Mouse (Mus musculus): ENCODE data around the gene C87499.

The C87499 gene

DNA sequence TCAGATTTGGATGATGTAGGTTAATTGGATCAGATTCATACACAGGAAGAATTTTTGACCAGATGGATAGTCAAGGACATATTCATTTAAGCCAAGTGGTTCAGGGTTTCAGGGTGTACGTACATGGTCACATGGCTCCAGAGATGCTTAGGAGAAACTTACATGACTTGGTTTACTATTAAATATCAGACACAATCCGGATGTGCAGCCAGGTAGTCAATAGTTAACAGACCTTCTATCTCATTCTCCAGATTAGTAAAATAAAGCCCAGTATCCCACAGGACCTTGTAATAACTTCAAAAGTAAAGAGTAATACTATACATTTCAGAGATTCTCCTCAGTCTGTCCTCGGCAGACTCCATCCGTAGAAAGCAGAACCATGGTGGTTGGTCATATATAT is at the start of gene C87499:
Gene C87499, minus strand, starts transcription at position 101 of the 400 bp plus-strand sequence.
- no peak for DNase-seq (ENCODE audit: extremely low read depth, insufficient read length, low spot score)

DNA sequence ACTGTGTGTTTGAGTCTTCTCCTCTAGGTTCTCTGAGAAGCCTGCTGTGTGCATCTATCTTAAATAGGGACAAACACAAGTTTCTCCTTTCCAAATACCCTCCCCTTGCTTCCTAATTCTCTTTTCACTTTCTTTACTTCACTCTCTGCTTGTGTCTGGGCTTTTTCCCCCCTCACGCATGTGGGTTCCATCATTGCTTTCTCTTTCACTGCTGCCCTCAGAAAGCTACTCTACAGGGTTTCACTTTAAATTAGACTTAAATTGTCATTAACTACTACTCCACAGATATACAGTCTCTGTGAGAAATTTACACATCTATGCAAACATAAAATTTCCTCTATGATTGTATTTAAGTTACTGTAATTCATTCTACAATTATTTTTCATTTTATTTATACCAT is 49.6 kb upstream of the C87499 start, which contains the start of gene Ifna2:
Gene Ifna2, minus strand, starts transcription at position 101 of the 400 bp plus-strand sequence.
- no peak for DNase-seq (ENCODE audit: extremely low read depth, insufficient read length, low spot score)

DNA sequence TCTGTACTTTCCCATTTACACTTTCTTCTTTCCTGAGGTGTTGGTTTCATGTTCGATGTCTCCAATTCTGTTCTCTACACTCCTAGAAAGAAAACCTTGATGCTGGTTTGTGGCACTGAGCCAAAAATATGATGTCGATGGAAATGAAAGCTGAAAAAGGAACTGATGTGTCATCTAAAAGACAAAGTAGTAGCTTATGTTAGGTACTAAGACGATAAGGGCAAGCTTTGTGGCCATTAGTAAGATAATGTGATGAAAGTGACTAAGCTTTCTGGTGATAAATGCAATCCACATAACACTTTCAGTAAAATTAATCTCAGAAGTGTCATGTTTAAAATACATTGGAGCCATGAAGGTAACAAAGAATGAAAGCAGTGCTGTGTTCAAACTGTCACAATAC is 47.1 kb upstream of the C87499 start:
- DNase-seq (ENCODE audit: extremely low read depth, insufficient read length, low spot score) = no peak

DNA sequence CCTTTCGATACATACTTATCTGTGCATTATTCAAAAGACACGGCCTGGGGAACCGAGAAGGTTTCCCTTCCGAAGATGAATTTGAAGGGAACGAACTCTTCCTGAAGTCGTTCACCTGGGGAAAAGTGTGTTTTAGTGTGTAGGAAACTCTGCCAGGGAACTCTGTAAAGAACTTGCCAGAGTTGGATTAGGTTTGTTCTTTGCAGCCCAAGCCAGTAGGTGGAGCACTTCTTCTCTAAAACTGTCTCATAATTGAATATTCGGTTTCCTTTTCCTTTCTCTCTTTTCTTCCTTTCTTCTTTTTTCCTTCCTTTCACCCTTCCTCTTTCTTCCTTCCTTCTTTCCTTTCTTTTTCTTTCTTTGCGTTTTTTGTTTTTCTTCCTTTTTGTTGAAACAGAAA is 46.2 kb upstream of the C87499 start:
- DNase-seq (ENCODE audit: extremely low read depth, insufficient read length, low spot score) = no peak

DNA sequence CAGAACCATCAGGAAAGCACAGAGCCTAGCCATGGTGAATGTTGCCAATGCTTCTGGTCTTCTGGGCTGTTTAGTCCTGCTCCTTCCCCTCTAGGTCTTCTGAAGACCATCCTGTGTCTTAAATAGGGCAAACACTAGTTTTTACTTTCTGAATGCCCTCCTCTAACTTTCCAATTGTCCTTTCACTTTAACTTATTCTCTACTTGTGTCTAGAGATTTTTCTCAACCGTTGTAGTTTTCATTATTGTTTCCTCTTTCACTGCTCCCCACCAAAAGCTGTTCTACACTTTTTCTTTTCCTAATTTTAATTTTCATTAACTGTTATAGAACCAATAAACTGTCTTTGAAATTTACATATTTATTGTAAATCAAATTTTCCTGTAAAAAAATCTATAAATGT is 42.6 kb upstream of the C87499 start, which contains the start of gene Ifna16:
Gene Ifna16, minus strand, starts transcription at position 101 of the 400 bp plus-strand sequence.
- DNase-seq (ENCODE audit: extremely low read depth, insufficient read length, low spot score) = no peak

DNA sequence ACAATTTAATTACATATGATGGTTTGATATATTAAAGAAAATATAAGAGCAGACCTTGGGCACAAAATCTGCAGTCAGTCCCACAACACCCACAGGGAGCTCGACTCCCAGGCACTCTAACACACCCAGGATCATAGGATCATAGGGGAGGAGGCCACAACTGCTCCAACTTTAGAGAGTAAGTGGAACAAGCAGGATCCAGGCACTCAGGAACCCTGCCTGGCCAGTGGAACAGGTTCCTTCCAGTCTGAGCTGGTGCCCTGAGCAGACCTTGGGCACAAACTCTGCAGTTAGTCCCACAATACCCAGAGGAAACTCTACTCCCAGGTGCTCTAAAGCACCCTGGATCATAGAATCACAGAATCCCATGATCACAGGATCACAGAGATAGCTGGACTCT is 21.2 kb upstream of the C87499 start:
- no peak for DNase-seq (ENCODE audit: extremely low read depth, insufficient read length, low spot score)

DNA sequence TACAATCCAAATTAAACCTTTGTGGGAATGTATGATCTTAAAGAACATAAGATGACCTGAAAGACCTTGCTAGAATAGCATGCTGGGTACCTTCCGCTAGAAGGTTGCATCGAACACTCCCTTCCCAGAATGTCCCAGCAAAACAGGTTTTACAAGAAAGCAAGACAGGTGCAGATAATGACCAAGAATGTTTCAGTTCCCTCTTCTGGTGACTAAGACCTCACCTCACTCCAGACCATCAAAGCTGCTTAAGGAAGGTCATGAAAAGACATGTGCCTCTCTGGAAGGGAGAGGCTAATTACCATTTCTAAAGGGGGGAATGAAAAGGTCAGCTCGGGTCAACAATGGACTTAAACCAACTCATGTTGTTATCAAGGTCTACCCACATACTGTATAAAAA is 19.4 kb upstream of the C87499 start:
- no peak for DNase-seq (ENCODE audit: extremely low read depth, insufficient read length, low spot score)

DNA sequence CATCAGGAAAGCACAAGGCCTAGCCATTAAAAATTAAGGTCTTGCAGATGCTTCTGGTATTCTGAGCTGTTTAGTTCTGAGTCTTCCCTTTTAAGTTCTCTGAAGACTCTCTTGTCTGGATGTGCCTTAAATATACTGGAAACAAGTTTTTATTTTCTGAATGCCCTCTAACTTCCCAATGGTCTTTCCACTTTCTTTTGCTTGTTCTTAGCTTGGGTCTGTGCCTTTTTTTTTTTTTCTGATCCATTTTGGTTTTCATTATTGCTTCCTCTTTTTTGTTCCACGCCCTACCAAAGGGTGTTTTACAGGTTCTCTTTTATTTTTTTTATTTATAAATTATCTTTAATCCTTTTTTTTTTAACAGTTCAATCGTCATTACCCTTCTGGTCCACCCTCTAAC is 10.1 kb upstream of the C87499 start, which contains the start of gene Ifna13:
Gene Ifna13, minus strand, starts transcription at position 101 of the 400 bp plus-strand sequence.
- DNase-seq (ENCODE audit: extremely low read depth, insufficient read length, low spot score) = no peak

DNA sequence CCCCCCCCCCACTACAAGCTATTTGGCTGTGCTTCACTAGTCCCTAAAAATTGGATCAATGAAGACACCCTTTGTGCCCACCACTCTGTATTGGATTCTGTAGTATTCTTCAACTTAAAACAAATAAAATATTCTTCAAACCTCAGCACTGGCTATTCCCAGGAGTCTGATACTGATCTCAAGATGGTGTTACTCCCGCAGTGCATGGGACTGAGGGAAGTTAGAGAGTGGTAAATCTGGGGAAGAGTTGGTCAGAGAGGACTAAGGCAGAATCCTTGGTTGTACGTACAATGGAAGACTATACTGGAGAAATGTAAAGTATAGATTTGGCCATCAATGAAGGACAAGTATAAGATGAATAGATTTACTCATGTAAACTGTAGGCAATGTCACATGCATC is 8.3 kb upstream of the C87499 start:
- DNase-seq (ENCODE audit: extremely low read depth, insufficient read length, low spot score) = peak; percentile 37

DNA sequence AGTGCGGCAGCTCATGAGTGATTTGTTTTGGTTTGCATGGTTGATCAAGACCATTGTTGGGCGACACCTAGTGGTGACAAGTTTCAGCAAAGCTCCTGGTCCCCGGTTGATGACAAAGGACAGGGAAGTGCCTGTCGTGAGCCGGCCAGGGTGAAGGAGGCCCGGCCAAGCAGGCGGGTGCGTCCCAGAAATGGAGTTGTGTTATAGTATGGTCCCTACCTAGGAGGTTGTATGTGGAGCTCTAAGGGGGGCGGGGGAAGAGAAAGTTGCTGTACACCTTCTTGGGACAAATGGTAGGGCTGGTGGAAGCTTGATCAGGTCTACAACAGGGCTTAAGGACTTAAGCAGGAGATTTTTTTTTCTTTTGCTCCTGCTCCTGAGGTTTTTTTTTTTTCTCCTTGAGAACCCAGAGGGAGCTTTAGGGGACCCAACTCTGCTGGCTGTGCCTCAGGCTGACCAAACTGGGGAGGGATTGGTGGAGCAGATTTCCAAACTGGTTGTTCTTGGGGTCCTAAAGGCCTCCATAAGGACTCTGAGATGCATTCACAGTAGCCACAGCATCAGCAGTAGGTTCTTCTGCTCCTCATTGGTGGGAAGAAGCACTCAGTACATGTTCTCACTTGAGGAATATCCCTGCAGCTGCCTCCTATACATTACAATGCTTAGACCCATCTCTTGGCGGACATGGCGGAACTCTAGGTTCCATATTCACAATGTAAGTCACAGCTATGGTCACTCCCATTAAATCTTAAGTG is 7.0 kb upstream of the C87499 start:
- DNase-seq (ENCODE audit: extremely low read depth, insufficient read length, low spot score) = peak; percentile 93

DNA sequence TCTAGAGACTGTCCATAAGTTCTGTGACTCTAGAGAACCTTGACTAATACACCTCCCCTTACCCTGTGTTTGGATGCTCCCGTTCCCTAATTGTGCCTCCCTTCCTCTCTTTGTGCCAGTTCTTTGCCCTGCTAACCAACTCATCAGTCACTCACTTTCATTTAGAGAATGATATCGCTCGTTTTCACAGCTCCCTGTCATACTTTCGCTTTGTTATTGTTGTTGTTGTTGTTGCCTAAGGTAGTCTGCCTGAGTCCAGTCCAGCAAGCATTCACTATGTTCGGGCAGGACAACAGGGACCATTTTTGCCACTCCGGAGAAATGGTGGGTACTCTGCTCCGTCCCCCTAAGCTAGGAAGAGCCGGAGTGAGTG is 6.5 kb upstream of the C87499 start:
- no peak for DNase-seq (ENCODE audit: extremely low read depth, insufficient read length, low spot score)

DNA sequence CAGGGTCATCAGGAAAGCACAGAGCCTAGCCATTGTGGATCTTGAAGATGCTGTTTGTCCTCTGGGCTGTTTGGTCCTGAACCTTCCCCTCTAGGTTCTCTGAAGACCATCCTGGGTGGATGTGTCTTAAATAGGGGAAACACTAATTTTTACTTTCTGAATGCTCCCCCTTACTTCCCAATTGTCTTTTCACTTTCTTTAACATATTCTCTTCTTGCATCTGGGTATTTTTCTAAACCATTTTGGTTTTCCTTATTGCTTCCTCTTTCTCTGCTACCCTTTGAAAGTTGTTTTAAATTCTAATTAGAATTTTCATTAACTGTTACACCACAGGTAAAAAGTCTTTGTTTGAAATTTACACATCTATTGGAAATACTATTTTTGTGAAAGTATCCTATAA is 30.9 kb downstream of the C87499 start, which contains the start of gene Ifna12:
Gene Ifna12, minus strand, starts transcription at position 101 of the 400 bp plus-strand sequence.
- DNase-seq (ENCODE audit: extremely low read depth, insufficient read length, low spot score) = no peak

DNA sequence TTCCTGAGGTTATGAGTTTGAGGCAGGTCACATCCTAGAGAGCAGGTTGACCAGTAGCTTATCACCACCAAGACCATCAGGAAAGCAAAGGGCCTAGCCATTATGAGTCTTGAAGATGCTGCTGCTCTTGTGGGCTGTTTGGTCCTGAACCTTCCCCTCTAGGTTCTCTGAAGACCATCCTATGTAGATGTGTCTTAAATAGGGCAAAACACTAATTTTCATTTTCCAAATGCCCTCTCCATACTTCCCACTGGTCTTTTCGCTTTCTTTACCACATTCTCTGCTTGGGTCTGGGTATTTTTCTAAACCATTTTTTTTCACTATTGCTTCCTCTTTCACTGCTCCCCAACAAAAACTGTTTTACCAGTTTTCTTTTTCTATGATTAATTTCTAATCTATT is 41.9 kb downstream of the C87499 start, which contains the start of gene Ifna9:
Gene Ifna9, minus strand, starts transcription at position 101 of the 400 bp plus-strand sequence.
- no peak for DNase-seq (ENCODE audit: extremely low read depth, insufficient read length, low spot score)
